Mouse (Mus musculus): ENCODE results near the gene Zfp408. TPM values are rescaled to one million over a fixed set of nuclear protein-coding genes. Genes with fewer than 3 reads are reported as not detected.

Zfp408 gene
- polyA plus RNA-seq, 1 experiment from 2014 or later = 4.2 TPM

- Histone ChIP-seq H3K4me2 (replicated peaks; ENCODE audit: low read depth) (no peak overlapping the region), H3K4me1 (replicated peaks; ENCODE audit: control insufficient read depth, insufficient read depth) (no peaks in the 10 kb centered on the region), H3K9me3 (ENCODE audit: control insufficient read depth, low read length) (no peaks in the 10 kb centered on the region), H3K9ac (ENCODE audit: low read length) (no peak overlapping the region), H3K27ac (replicated peaks) (no peak overlapping the region), H3K27me3 (ENCODE audit: control insufficient read depth, insufficient read depth, low read length) (no peaks in the 10 kb centered on the region), H3K4me3 (ENCODE audit: low read depth, low read length) (no peak overlapping the region), H3K36me3 (ENCODE audit: control insufficient read depth, insufficient read depth, low read length) (peaks cover 15% of the 10 kb centered on the region)
- peak; percentile 51 for ATAC-seq (ENCODE audit: low FRiP score, low TSS enrichment)
- 61% methylated on average over 8 of the region's 8 CpGs for WGBS
- peak; percentile 53 for DNase-seq (ENCODE audit: low spot score)
- TF ChIP-seq CTCF (IDR thresholded peaks at IDR 0.05; ENCODE audit: low read depth) = no peak
- no peak for TF ChIP-seq EP300 (optimal IDR thresholded peaks at IDR 0.05)
These were observed 34.3 kb upstream of the Zfp408 start for GRCm38 (mm10) chr2:91683919-91684318.

GRCm38 (mm10) chr2:91682850-91683249 lies 33.3 kb upstream of the Zfp408 start:
- H3K27me3 ChIP-seq (ENCODE audit: control insufficient read depth, insufficient read depth, low read length) = no peaks in the 10 kb centered on the region
- H3K9ac ChIP-seq (ENCODE audit: low read length) = no peak overlapping the region
- H3K36me3 ChIP-seq (ENCODE audit: control insufficient read depth, insufficient read depth, low read length) = peaks cover 18% of the 10 kb centered on the region
- H3K9me3 ChIP-seq (ENCODE audit: control insufficient read depth, low read length) = no peaks in the 10 kb centered on the region
- ATAC-seq (ENCODE audit: low FRiP score, low TSS enrichment) (peak; percentile 71), DNase-seq (ENCODE audit: low spot score) (peak; percentile 66)
- 47% methylated on average over 4 of the region's 4 CpGs for WGBS
- TF ChIP-seq EP300 (optimal IDR thresholded peaks at IDR 0.05) = no peak
- peak; percentile 77 for TF ChIP-seq CTCF (IDR thresholded peaks at IDR 0.05; ENCODE audit: low read depth)
- no peaks in the 10 kb centered on the region for H3K4me1 ChIP-seq (replicated peaks; ENCODE audit: control insufficient read depth, insufficient read depth)
- H3K27ac ChIP-seq (replicated peaks) = 0 out of 2 replicates have a peak overlapping the region, but pooled peaks have one; percentile 63
- H3K4me2 ChIP-seq (replicated peaks; ENCODE audit: low read depth) = no peak overlapping the region
- H3K4me3 ChIP-seq (ENCODE audit: low read depth, low read length) = no peak overlapping the region

GRCm38 (mm10) chr2:91676961-91677360 lies 27.4 kb upstream of the Zfp408 start:
- ATAC-seq (ENCODE audit: low FRiP score, low TSS enrichment) (no peak), DNase-seq (ENCODE audit: low spot score) (no peak)
- H3K4me1 ChIP-seq (replicated peaks; ENCODE audit: control insufficient read depth, insufficient read depth) = no peaks in the 10 kb centered on the region
- H3K9me3 ChIP-seq (ENCODE audit: control insufficient read depth, low read length) = no peaks in the 10 kb centered on the region
- no peak overlapping the region for H3K4me3 ChIP-seq (ENCODE audit: low read depth, low read length)
- peaks cover 31% of the 10 kb centered on the region for H3K36me3 ChIP-seq (ENCODE audit: control insufficient read depth, insufficient read depth, low read length)
- no peak overlapping the region for H3K4me2 ChIP-seq (replicated peaks; ENCODE audit: low read depth)
- TF ChIP-seq CTCF (IDR thresholded peaks at IDR 0.05; ENCODE audit: low read depth) (no peak), EP300 (optimal IDR thresholded peaks at IDR 0.05) (no peak)
- H3K27ac ChIP-seq (replicated peaks) = no peak overlapping the region
- H3K9ac ChIP-seq (ENCODE audit: low read length) = no peak overlapping the region
- no peaks in the 10 kb centered on the region for H3K27me3 ChIP-seq (ENCODE audit: control insufficient read depth, insufficient read depth, low read length)

- no peak for TF ChIP-seq CTCF (IDR thresholded peaks at IDR 0.05; ENCODE audit: low read depth)
- no peak for TF ChIP-seq EP300 (optimal IDR thresholded peaks at IDR 0.05)
- H3K9me3 ChIP-seq (ENCODE audit: control insufficient read depth, low read length) = no peaks in the 10 kb centered on the region
- no peak for DNase-seq (ENCODE audit: low spot score)
- H3K9ac ChIP-seq (ENCODE audit: low read length) = no peak overlapping the region
- peaks cover 30% of the 10 kb centered on the region for H3K36me3 ChIP-seq (ENCODE audit: control insufficient read depth, insufficient read depth, low read length)
- 77% methylated on average over 2 of the region's 2 CpGs for WGBS
- H3K4me1 ChIP-seq (replicated peaks; ENCODE audit: control insufficient read depth, insufficient read depth) = no peaks in the 10 kb centered on the region
- H3K4me2 ChIP-seq (replicated peaks; ENCODE audit: low read depth) = no peak overlapping the region
- ATAC-seq (ENCODE audit: low FRiP score, low TSS enrichment) = no peak
- no peak overlapping the region for H3K4me3 ChIP-seq (ENCODE audit: low read depth, low read length)
- no peak overlapping the region for H3K27ac ChIP-seq (replicated peaks)
- H3K27me3 ChIP-seq (ENCODE audit: control insufficient read depth, insufficient read depth, low read length) = no peaks in the 10 kb centered on the region
These were observed 26.8 kb upstream of the Zfp408 start for GRCm38 (mm10) chr2:91676420-91676819.

DNA sequence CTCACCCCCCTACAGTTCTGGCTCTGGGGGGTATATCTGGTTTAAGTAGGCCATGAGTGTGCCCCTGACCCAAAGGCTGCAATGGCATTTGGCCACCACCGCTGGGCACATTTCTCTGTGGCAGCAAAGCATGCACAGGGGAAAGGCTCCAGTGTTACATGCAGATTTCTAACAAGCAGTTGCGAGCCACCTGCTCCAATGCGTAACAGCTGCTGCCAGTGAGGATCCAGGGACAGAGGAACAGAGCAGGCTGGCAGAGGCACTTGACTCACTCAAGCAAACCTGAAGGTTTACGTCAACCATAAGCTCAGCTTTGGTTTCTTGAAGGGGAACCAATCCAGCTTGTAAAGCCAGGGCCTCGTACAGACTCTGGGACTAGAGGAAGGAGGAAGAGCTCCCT lies 25.3 kb upstream of the Zfp408 start:
- 89% methylated on average over 5 of the region's 5 CpGs for WGBS
- TF ChIP-seq CTCF (IDR thresholded peaks at IDR 0.05; ENCODE audit: low read depth) (peak; percentile 5; the same call in 1 of the 2 replicates), EP300 (optimal IDR thresholded peaks at IDR 0.05) (no peak)
- no peak overlapping the region for H3K27ac ChIP-seq (replicated peaks)
- H3K9me3 ChIP-seq (ENCODE audit: control insufficient read depth, low read length) = no peaks in the 10 kb centered on the region
- no peak overlapping the region for H3K4me3 ChIP-seq (ENCODE audit: low read depth, low read length)
- no peak overlapping the region for H3K4me2 ChIP-seq (replicated peaks; ENCODE audit: low read depth)
- H3K9ac ChIP-seq (ENCODE audit: low read length) = no peak overlapping the region
- H3K36me3 ChIP-seq (ENCODE audit: control insufficient read depth, insufficient read depth, low read length) = peaks cover 38% of the 10 kb centered on the region
- H3K27me3 ChIP-seq (ENCODE audit: control insufficient read depth, insufficient read depth, low read length) = no peaks in the 10 kb centered on the region
- no peaks in the 10 kb centered on the region for H3K4me1 ChIP-seq (replicated peaks; ENCODE audit: control insufficient read depth, insufficient read depth)
- ATAC-seq (ENCODE audit: low FRiP score, low TSS enrichment) = no peak
- no peak for DNase-seq (ENCODE audit: low spot score)

DNA sequence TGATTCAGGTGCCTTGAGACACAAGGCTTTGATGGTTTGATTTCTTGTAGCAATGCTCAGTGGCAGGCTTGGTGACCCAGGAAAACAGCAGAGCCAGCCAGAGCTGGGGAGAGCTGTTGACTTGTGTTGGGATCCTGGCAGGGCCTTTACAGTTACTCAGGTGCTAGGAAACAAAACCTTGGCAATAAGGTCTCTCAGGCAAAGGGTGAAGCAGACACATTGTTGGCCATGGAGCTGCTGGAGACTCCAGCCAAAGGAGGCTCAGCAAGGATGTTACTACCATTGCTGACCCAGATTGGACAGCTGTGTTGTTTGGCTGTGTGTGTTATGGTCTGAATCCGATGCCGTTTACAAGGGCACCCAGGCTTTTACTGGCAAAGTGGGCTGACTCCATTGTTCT lies 24.0 kb upstream of the Zfp408 start:
- TF ChIP-seq CTCF (IDR thresholded peaks at IDR 0.05; ENCODE audit: low read depth) = no peak
- no peak overlapping the region for H3K4me2 ChIP-seq (replicated peaks; ENCODE audit: low read depth)
- H3K4me1 ChIP-seq (replicated peaks; ENCODE audit: control insufficient read depth, insufficient read depth) = no peaks in the 10 kb centered on the region
- 93% methylated on average over 2 of the region's 2 CpGs for whole genome bisulfite sequencing
- no peak for DNase-seq (ENCODE audit: low spot score)
- H3K9me3 ChIP-seq (ENCODE audit: control insufficient read depth, low read length) = no peaks in the 10 kb centered on the region
- no peak for ATAC-seq (ENCODE audit: low FRiP score, low TSS enrichment)
- H3K9ac ChIP-seq (ENCODE audit: low read length) = no peak overlapping the region
- no peaks in the 10 kb centered on the region for H3K27me3 ChIP-seq (ENCODE audit: control insufficient read depth, insufficient read depth, low read length)
- no peak overlapping the region for H3K4me3 ChIP-seq (ENCODE audit: low read depth, low read length)
- no peak overlapping the region for H3K27ac ChIP-seq (replicated peaks)
- peaks cover 47% of the 10 kb centered on the region for H3K36me3 ChIP-seq (ENCODE audit: control insufficient read depth, insufficient read depth, low read length)

Data from stomach, postnatal 0 days (tissue).